Mouse (Mus musculus): Measurements from ENCODE around the gene Gk5. TPM values are rescaled to one million over a fixed set of nuclear protein-coding genes. Genes with fewer than 3 reads are reported as not detected.
"Not testable (repeated sequence)": the region's sequence is repeated elsewhere in the genome, so short reads cannot be mapped to it uniquely, and the experiment has no call there.

The Gk5 gene
- under 1 TPM; 0.55 to 0.69 TPM for polyA plus RNA-seq (2017; shearing (Covaris generic))

GRCm38 (mm10) chr9:96118861-96119772 lies at the start of gene Gk5:
Gene Gk5 (plus strand): TSS chr9:96119362.
- peak; percentile 92 for ATAC-seq

- ATAC-seq = no peak
Measured at GRCm38 (mm10) chr9:96078752-96079315, 40.3 kb upstream of the Gk5 start.

- ATAC-seq = no peak
Measured at GRCm38 (mm10) chr9:96085293-96085692, 33.9 kb upstream of the Gk5 start.

GRCm38 (mm10) chr9:96087671-96088070 lies 31.5 kb upstream of the Gk5 start:
- no peak for ATAC-seq

DNA sequence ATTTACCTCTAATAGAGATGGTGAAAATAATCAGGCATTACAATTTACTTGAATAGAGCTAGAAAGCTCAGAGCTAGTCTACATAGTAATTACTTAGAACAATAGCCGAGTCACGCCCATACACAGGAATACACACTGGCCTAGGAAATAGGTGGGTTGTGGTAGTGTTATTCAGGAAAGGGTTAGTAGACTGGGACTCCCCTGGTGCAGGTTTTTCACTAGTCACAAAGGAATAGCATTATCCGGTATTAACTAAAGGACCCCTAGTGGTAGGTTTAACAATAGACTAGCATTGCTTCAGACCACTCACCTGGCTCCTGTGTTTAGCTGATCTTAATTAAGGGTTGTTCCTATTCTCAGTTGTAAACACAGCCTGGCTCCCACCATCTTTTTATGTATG lies 30.7 kb upstream of the Gk5 start:
- ATAC-seq = not testable (repeated sequence)

DNA sequence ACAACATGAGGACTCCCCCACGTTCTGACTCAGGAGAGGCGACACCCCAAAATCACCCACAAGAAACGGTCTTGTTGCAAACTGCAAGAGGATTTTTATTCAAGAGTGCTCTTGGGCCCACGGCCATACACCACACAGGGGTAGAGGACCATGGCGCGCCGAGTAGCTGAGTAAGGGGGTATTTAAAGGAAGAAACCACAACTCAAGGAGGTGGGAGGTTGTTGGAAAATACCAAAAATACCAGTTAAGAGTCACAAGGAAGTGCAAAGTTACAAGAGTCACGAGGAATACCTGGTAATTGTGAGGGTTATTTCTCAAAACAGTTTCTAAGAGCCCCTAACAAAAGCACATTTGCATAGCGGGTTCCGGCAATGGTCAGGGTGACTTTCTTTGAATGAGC lies 26.5 kb upstream of the Gk5 start:
- not testable (repeated sequence) for ATAC-seq

DNA sequence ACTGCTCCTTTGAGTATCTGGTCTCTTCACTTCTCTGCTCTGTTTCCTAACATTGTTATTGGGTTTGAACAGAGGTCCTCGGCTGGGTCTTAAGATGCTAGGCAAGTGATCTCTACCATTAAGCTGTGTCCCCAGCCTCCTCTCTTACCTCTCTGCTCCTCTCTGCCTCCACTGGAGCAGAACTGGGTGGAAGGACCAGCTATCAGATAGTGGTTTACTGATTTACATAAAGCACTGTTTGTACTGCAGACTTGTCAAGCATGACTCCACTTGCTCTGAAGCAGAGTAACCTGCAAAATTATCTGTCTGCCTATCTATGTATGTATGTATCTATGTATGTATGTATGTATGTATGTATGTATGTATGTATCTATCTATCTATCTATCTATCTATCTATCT lies 25.9 kb upstream of the Gk5 start:
- no peak for ATAC-seq

- ATAC-seq = no peak
Measured at GRCm38 (mm10) chr9:96094341-96094740, 24.8 kb upstream of the Gk5 start.

DNA sequence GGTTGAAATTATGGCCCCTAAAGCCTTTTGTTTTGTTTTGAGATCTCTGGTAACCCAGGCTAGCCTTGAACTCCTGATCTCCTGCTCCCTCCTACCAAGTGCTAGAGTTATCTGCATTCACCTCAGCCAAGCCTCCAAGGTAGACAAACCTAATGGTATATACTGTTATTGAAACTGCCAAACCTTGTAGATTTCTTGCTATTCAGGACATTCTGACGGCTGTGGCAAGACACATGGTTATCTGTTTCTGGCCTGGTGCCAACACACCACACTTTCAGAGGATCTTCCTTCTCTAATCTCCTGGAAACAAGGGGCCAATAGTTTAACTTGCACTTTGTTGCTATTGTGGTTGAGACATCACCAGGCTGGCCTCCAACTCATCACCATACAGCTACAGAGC lies 24.0 kb upstream of the Gk5 start:
- no peak for ATAC-seq

GRCm38 (mm10) chr9:96102846-96103245 lies 16.3 kb upstream of the Gk5 start:
- no peak for ATAC-seq

GRCm38 (mm10) chr9:96112879-96113361 lies 6.2 kb upstream of the Gk5 start:
- no peak for ATAC-seq

- no peak for ATAC-seq
Measured at GRCm38 (mm10) chr9:96116801-96117200, 2.4 kb upstream of the Gk5 start.

- ATAC-seq = no peak
Measured at GRCm38 (mm10) chr9:96118216-96118615, 946 bp upstream of the Gk5 start.

DNA sequence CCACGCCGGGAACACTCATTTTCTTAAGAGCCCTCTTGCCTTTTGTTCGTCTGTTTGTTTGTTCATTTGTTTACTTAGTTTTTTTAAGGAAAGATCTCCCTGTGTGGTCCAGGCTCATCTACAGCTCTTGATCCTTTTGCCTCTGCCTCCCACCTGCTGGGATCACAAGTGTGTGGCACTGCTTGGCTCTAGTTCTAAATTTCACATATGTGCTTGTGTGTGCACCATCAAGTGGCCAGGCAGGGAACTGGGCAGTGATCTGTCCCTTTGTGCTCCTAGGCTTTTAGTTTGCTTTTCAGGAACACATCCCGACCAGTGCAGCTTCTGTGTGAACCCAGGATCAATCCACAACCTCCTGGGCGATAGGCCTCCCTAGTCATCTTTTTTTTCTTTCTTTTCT lies 8.8 kb downstream of the Gk5 start:
- ATAC-seq = no peak

DNA sequence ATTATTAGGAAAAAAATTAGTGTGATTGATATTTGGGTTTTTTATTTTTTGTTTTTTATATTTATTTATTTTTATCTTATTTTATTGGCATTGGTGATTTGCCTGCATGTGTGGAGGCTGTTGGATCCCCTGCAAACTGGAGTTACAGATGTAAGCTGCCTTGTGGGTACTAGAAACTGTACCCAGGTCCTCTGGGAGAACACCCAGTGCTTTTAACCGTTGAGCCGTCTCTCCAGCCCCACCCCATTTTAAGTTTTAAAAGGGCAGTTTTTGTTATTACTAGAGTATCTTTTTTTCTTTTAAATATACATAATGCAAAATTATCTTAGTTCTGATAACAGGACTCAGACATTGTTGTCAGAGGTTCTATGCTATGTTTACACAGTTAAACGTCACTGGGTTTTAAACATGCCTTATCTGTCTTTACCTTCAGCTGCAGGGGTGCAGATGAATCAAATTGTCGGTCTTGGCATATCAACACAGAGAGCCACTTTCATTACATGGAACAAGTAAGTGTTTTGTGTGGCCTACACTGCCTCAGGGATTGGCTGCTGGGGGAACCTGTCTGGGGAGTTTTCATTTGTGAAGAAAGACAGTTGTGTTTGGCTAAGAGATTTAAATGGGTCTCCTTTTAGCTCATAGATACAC lies 13.9 kb downstream of the Gk5 start:
- ATAC-seq = no peak

- no peak for ATAC-seq
Measured at GRCm38 (mm10) chr9:96134470-96134869, 15.3 kb downstream of the Gk5 start.

- no peak for ATAC-seq
Measured at GRCm38 (mm10) chr9:96134916-96135315, 15.8 kb downstream of the Gk5 start.

DNA sequence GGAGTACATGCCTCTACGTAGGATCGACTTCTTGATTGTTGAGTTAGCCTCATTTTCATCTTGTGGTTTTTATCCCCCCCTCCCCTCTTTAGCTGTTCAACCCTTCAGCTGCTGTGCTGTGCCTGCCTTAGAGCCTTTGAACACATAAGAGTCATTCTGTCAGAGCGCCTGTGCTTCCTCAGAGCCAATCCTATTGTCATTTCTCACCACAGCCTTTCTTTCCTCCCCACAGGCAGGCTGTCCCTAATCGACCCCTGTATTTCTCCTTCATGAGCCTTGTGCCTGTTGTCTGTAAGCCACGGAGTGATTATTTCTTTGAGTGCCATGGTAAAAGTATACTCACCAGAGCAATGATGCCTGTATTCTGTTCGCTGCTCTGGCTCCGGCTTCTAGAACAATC lies 16.3 kb downstream of the Gk5 start:
- ATAC-seq = no peak

- ATAC-seq = no peak
Measured at GRCm38 (mm10) chr9:96138958-96139357, 19.8 kb downstream of the Gk5 start.

DNA sequence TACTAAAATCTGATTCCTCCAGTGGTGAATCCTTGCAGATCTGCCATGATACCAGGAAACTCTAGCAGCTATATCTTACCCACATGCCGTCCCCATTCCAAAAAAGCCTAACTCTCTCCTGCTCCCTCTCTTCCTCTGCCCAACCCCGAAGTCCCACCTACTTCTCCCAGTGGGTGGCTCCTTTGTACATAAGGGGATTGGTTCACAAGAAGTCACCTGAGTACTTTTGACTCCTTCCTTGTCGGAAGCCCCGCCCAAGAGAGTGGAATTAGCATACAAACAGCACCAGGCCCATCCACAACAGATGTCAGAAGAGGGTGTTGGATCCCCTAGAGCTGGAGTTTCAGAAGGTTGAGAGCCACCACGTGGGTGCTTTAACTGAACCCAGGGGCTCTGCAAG lies 20.7 kb downstream of the Gk5 start:
- no peak for ATAC-seq

DNA sequence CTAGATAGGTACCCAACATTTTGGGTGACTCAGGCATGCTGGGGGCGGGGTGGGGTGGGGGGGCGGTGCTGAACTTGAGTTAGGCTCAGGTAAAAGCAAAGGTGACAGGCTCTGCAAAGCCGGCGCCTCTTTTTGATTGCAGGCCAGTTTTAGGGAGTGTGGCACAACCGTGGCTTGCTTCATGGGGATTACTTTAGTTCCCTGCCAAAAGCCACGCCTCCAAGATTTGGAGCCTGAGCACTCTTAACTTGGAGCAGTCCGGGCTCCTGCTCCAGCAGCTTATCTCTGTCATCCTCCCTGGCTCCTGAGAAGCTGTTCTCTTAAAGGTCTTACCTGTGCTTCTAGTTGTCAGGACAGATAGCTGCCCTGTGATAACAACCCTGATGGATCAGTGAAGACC lies 21.8 kb downstream of the Gk5 start:
- ATAC-seq = no peak

- ATAC-seq = no peak
Measured at GRCm38 (mm10) chr9:96142499-96142898, 23.3 kb downstream of the Gk5 start.

DNA sequence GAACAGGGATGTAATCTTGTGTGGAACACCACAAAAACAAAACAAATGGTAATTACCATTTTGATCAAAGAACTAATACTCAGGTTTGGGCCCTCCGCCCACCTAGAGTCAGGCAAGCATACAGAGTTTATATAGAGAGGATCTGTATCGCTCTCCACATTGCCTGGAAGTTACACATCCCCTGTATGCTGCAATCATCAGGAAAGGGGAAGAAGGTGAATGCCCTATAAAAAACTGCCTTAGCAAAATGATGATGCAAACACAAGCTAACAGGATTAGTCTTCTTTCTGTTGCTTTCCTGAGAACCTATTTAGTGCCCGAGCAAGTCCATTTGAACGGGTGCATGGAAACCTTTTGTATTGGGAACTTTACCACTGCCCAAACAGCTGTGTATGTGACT lies 24.5 kb downstream of the Gk5 start:
- ATAC-seq = no peak

- no peak for ATAC-seq
Measured at GRCm38 (mm10) chr9:96144883-96145282, 25.7 kb downstream of the Gk5 start.
